Mouse (Mus musculus): Measurements from ENCODE around the gene Bpifa5. TPM values are rescaled to one million over a fixed set of nuclear protein-coding genes. Genes with fewer than 3 reads are reported as not detected.

Gene Bpifa5
- polyA plus RNA-seq, 1 experiment from 2014 or later = not detected

- no peaks in the 10 kb centered on the region for H3K4me1 ChIP-seq (replicated peaks)
- H3K36me3 ChIP-seq = no peaks in the 10 kb centered on the region
- no peak overlapping the region for H3K4me3 ChIP-seq
- H3K27me3 ChIP-seq (ENCODE audit: insufficient read depth, poor library complexity, severe bottlenecking) = no peaks in the 10 kb centered on the region
- DNase-seq (ENCODE audit: low spot score) = no peak
- no peak overlapping the region for H3K27ac ChIP-seq
- H3K9me3 ChIP-seq = no peaks in the 10 kb centered on the region
- WGBS = 90% methylated on average over 3 of the region's 3 CpGs
Observed at GRCm38 (mm10) chr2:154185748-154186147, 23.3 kb downstream of the Bpifa5 start.

- Histone ChIP-seq H3K36me3 (no peaks in the 10 kb centered on the region), H3K4me1 (replicated peaks) (no peaks in the 10 kb centered on the region), H3K27me3 (ENCODE audit: insufficient read depth, poor library complexity, severe bottlenecking) (no peaks in the 10 kb centered on the region), H3K4me3 (no peak overlapping the region), H3K27ac (no peak overlapping the region), H3K9me3 (no peaks in the 10 kb centered on the region)
- DNase-seq (ENCODE audit: low spot score) = no peak
- 45% methylated on average over 5 of the region's 5 CpGs for WGBS
Observed at GRCm38 (mm10) chr2:154187468-154187867, 25.1 kb downstream of the Bpifa5 start.

- DNase-seq (ENCODE audit: low spot score) = no peak
- Histone ChIP-seq H3K27me3 (ENCODE audit: insufficient read depth, poor library complexity, severe bottlenecking) (no peaks in the 10 kb centered on the region), H3K36me3 (no peaks in the 10 kb centered on the region), H3K9me3 (no peaks in the 10 kb centered on the region), H3K4me1 (replicated peaks) (no peaks in the 10 kb centered on the region), H3K27ac (no peak overlapping the region), H3K4me3 (no peak overlapping the region)
- WGBS = 82% methylated on average over 7 of the region's 7 CpGs
Observed at GRCm38 (mm10) chr2:154189877-154190434, 27.5 kb downstream of the Bpifa5 start.

GRCm38 (mm10) chr2:154190546-154191258 is 28.3 kb downstream of the Bpifa5 start, which contains the start of gene Bpifb1:
Gene Bpifb1 (plus strand): TSS chr2:154190818.
- Histone ChIP-seq H3K36me3 (no peaks in the 10 kb centered on the region), H3K4me3 (no peak within 1 kb of the TSS), H3K27ac (no peak within 1 kb of the TSS), H3K27me3 (ENCODE audit: insufficient read depth, poor library complexity, severe bottlenecking) (no peaks in the 10 kb centered on the region), H3K9me3 (no peaks in the 10 kb centered on the region), H3K4me1 (replicated peaks) (no peaks in the 10 kb centered on the region)
- WGBS = 89% methylated on average over 11 of the region's 11 CpGs
- no peak for DNase-seq (ENCODE audit: low spot score)

- no peaks in the 10 kb centered on the region for H3K36me3 ChIP-seq
- no peak overlapping the region for H3K27ac ChIP-seq
- H3K9me3 ChIP-seq = no peaks in the 10 kb centered on the region
- no peak for DNase-seq (ENCODE audit: low spot score)
- WGBS = 71% methylated on average over 2 of the region's 2 CpGs
- no peaks in the 10 kb centered on the region for H3K27me3 ChIP-seq (ENCODE audit: insufficient read depth, poor library complexity, severe bottlenecking)
- no peaks in the 10 kb centered on the region for H3K4me1 ChIP-seq (replicated peaks)
- H3K4me3 ChIP-seq = no peak overlapping the region
Observed at GRCm38 (mm10) chr2:154192141-154192540, 29.7 kb downstream of the Bpifa5 start.

- Histone ChIP-seq H3K4me1 (replicated peaks) (no peaks in the 10 kb centered on the region), H3K36me3 (no peaks in the 10 kb centered on the region), H3K27ac (no peak overlapping the region), H3K27me3 (ENCODE audit: insufficient read depth, poor library complexity, severe bottlenecking) (no peaks in the 10 kb centered on the region), H3K9me3 (no peaks in the 10 kb centered on the region), H3K4me3 (no peak overlapping the region)
- WGBS = 87% methylated on average over 4 of the region's 4 CpGs
- no peak for DNase-seq (ENCODE audit: low spot score)
Observed at GRCm38 (mm10) chr2:154193071-154193470, 30.7 kb downstream of the Bpifa5 start.

- DNase-seq (ENCODE audit: low spot score) = no peak
- WGBS = 80% methylated on average over 5 of the region's 5 CpGs
- Histone ChIP-seq H3K9me3 (no peaks in the 10 kb centered on the region), H3K4me1 (replicated peaks) (no peaks in the 10 kb centered on the region), H3K27me3 (ENCODE audit: insufficient read depth, poor library complexity, severe bottlenecking) (no peaks in the 10 kb centered on the region), H3K4me3 (no peak overlapping the region), H3K27ac (no peak overlapping the region), H3K36me3 (no peaks in the 10 kb centered on the region)
Observed at GRCm38 (mm10) chr2:154193994-154194504, 31.6 kb downstream of the Bpifa5 start.

GRCm38 (mm10) chr2:154197036-154197435 is 34.6 kb downstream of the Bpifa5 start:
- DNase-seq (ENCODE audit: low spot score) = no peak
- Histone ChIP-seq H3K36me3 (no peaks in the 10 kb centered on the region), H3K4me3 (no peak overlapping the region), H3K4me1 (replicated peaks) (no peaks in the 10 kb centered on the region), H3K27ac (no peak overlapping the region), H3K27me3 (ENCODE audit: insufficient read depth, poor library complexity, severe bottlenecking) (no peaks in the 10 kb centered on the region), H3K9me3 (no peaks in the 10 kb centered on the region)
- 92% methylated on average over 9 of the region's 9 CpGs for WGBS

- Histone ChIP-seq H3K9me3 (no peaks in the 10 kb centered on the region), H3K27me3 (ENCODE audit: insufficient read depth, poor library complexity, severe bottlenecking) (no peaks in the 10 kb centered on the region), H3K4me3 (no peak overlapping the region), H3K27ac (no peak overlapping the region), H3K36me3 (no peaks in the 10 kb centered on the region), H3K4me1 (replicated peaks) (no peaks in the 10 kb centered on the region)
- DNase-seq (ENCODE audit: low spot score) = no peak
- WGBS = 93% methylated on average over 4 of the region's 4 CpGs
Observed at GRCm38 (mm10) chr2:154204630-154205029, 42.2 kb downstream of the Bpifa5 start.

- no peak overlapping the region for H3K4me3 ChIP-seq
- H3K4me1 ChIP-seq (replicated peaks) = no peaks in the 10 kb centered on the region
- no peaks in the 10 kb centered on the region for H3K27me3 ChIP-seq (ENCODE audit: insufficient read depth, poor library complexity, severe bottlenecking)
- WGBS = 64% methylated on average over 7 of the region's 7 CpGs
- H3K27ac ChIP-seq = no peak overlapping the region
- DNase-seq (ENCODE audit: low spot score) = peak; percentile 25
- H3K36me3 ChIP-seq = no peaks in the 10 kb centered on the region
- H3K9me3 ChIP-seq = no peaks in the 10 kb centered on the region
Observed at GRCm38 (mm10) chr2:154206908-154207307, 44.5 kb downstream of the Bpifa5 start.

- Histone ChIP-seq H3K9me3 (no peaks in the 10 kb centered on the region), H3K4me1 (replicated peaks) (no peaks in the 10 kb centered on the region), H3K36me3 (no peaks in the 10 kb centered on the region), H3K4me3 (no peak overlapping the region), H3K27me3 (ENCODE audit: insufficient read depth, poor library complexity, severe bottlenecking) (no peaks in the 10 kb centered on the region), H3K27ac (no peak overlapping the region)
- DNase-seq (ENCODE audit: low spot score) = no peak
- WGBS = 22% methylated on average over 3 of the region's 3 CpGs
Observed at GRCm38 (mm10) chr2:154209112-154209511, 46.7 kb downstream of the Bpifa5 start.

- 43% methylated on average over 1 of the region's 1 CpGs for WGBS
- no peaks in the 10 kb centered on the region for H3K9me3 ChIP-seq
- H3K4me3 ChIP-seq = no peak overlapping the region
- no peak for DNase-seq (ENCODE audit: low spot score)
- 0 out of 2 replicates have a peak, but pooled peaks cover 4% of the 10 kb centered on the region for H3K4me1 ChIP-seq (replicated peaks)
- no peaks in the 10 kb centered on the region for H3K36me3 ChIP-seq
- no peak overlapping the region for H3K27ac ChIP-seq
- no peaks in the 10 kb centered on the region for H3K27me3 ChIP-seq (ENCODE audit: insufficient read depth, poor library complexity, severe bottlenecking)
Observed at GRCm38 (mm10) chr2:154211121-154211520, 48.7 kb downstream of the Bpifa5 start.

GRCm38 (mm10) chr2:154211881-154212280 is 49.5 kb downstream of the Bpifa5 start:
- H3K27ac ChIP-seq = no peak overlapping the region
- 90% methylated on average over 4 of the region's 4 CpGs for WGBS
- DNase-seq (ENCODE audit: low spot score) = no peak

More at GRCm38 (mm10) chr2:154211881-154212280, 49.5 kb downstream of the Bpifa5 start:
- Histone ChIP-seq H3K4me1 (replicated peaks) (0 out of 2 replicates have a peak, but pooled peaks cover 4% of the 10 kb centered on the region), H3K4me3 (no peak overlapping the region), H3K36me3 (no peaks in the 10 kb centered on the region), H3K9me3 (no peaks in the 10 kb centered on the region), H3K27me3 (ENCODE audit: insufficient read depth, poor library complexity, severe bottlenecking) (no peaks in the 10 kb centered on the region)
